Mouse (Mus musculus): ENCODE data around the gene Gstp3. TPM values are rescaled to one million over a fixed set of nuclear protein-coding genes. Genes with fewer than 3 reads are reported as not detected.

Gene Gstp3
- polyA plus RNA-seq, 1 experiment = not detected

- peaks cover 22% of the 10 kb centered on the region for H3K4me1 ChIP-seq (ENCODE audit: control insufficient read depth, insufficient read depth, low read length)
- TF ChIP-seq CTCF (IDR thresholded peaks at IDR 0.05; ENCODE audit: insufficient read depth, low read depth, low read length) (no peak), POLR2A (IDR thresholded peaks at IDR 0.05; ENCODE audit: insufficient read depth, low read depth, low read length) (no peak)
- H3K4me3 ChIP-seq (ENCODE audit: insufficient read depth, low read depth, low read length) = no peak overlapping the region
- whole genome bisulfite sequencing = 78% methylated on average over 3 of the region's 3 CpGs
- H3K27ac ChIP-seq (ENCODE audit: insufficient read depth, low read depth, low read length) = no peak overlapping the region
Measured at GRCm38 (mm10) chr19:4094348-4094747, 35.0 kb upstream of the Gstp3 start.

- Histone ChIP-seq H3K27ac (ENCODE audit: insufficient read depth, low read depth, low read length) (no peak overlapping the region), H3K4me3 (ENCODE audit: insufficient read depth, low read depth, low read length) (no peak overlapping the region), H3K4me1 (ENCODE audit: control insufficient read depth, insufficient read depth, low read length) (peaks cover 20% of the 10 kb centered on the region)
- 62% methylated on average over 7 of the region's 7 CpGs for WGBS
- TF ChIP-seq CTCF (IDR thresholded peaks at IDR 0.05; ENCODE audit: insufficient read depth, low read depth, low read length) (no peak), POLR2A (IDR thresholded peaks at IDR 0.05; ENCODE audit: insufficient read depth, low read depth, low read length) (no peak)
Measured at GRCm38 (mm10) chr19:4093772-4094171, 34.4 kb upstream of the Gstp3 start.

- TF ChIP-seq CTCF (IDR thresholded peaks at IDR 0.05; ENCODE audit: insufficient read depth, low read depth, low read length) (no peak), POLR2A (IDR thresholded peaks at IDR 0.05; ENCODE audit: insufficient read depth, low read depth, low read length) (no peak)
- Histone ChIP-seq H3K27ac (ENCODE audit: insufficient read depth, low read depth, low read length) (no peak overlapping the region), H3K4me1 (ENCODE audit: control insufficient read depth, insufficient read depth, low read length) (peaks cover 12% of the 10 kb centered on the region), H3K4me3 (ENCODE audit: insufficient read depth, low read depth, low read length) (no peak overlapping the region)
- WGBS = 90% methylated on average over 3 of the region's 3 CpGs
Measured at GRCm38 (mm10) chr19:4092750-4093149, 33.4 kb upstream of the Gstp3 start.

GRCm38 (mm10) chr19:4091383-4091782 lies 32.0 kb upstream of the Gstp3 start:
- H3K4me3 ChIP-seq (ENCODE audit: insufficient read depth, low read depth, low read length) = no peak overlapping the region
- no peak for TF ChIP-seq POLR2A (IDR thresholded peaks at IDR 0.05; ENCODE audit: insufficient read depth, low read depth, low read length)
- H3K27ac ChIP-seq (ENCODE audit: insufficient read depth, low read depth, low read length) = no peak overlapping the region
- H3K4me1 ChIP-seq (ENCODE audit: control insufficient read depth, insufficient read depth, low read length) = peaks cover 6% of the 10 kb centered on the region
- 75% methylated on average over 2 of the region's 2 CpGs for WGBS

- 91% methylated on average over 3 of the region's 3 CpGs for WGBS
- no peak for TF ChIP-seq CTCF (IDR thresholded peaks at IDR 0.05; ENCODE audit: insufficient read depth, low read depth, low read length)
- TF ChIP-seq POLR2A (IDR thresholded peaks at IDR 0.05; ENCODE audit: insufficient read depth, low read depth, low read length) = no peak
Measured at GRCm38 (mm10) chr19:4090446-4090845, 31.1 kb upstream of the Gstp3 start.

GRCm38 (mm10) chr19:4089128-4089527 lies 29.8 kb upstream of the Gstp3 start:
- H3K27ac ChIP-seq (ENCODE audit: insufficient read depth, low read depth, low read length) = no peak overlapping the region
- TF ChIP-seq POLR2A (IDR thresholded peaks at IDR 0.05; ENCODE audit: insufficient read depth, low read depth, low read length) (no peak), CTCF (IDR thresholded peaks at IDR 0.05; ENCODE audit: insufficient read depth, low read depth, low read length) (no peak)
- peaks cover 5% of the 10 kb centered on the region for H3K4me1 ChIP-seq (ENCODE audit: control insufficient read depth, insufficient read depth, low read length)
- no peak overlapping the region for H3K4me3 ChIP-seq (ENCODE audit: insufficient read depth, low read depth, low read length)
- 19% methylated on average over 6 of the region's 6 CpGs for WGBS

More at GRCm38 (mm10) chr19:4090446-4090845, 31.1 kb upstream of the Gstp3 start:
- Histone ChIP-seq H3K4me3 (ENCODE audit: insufficient read depth, low read depth, low read length) (no peak overlapping the region), H3K27ac (ENCODE audit: insufficient read depth, low read depth, low read length) (no peak overlapping the region), H3K4me1 (ENCODE audit: control insufficient read depth, insufficient read depth, low read length) (peaks cover 5% of the 10 kb centered on the region)

GRCm38 (mm10) chr19:4088146-4088545 lies 28.8 kb upstream of the Gstp3 start:
- Histone ChIP-seq H3K27ac (ENCODE audit: insufficient read depth, low read depth, low read length) (no peak overlapping the region), H3K4me3 (ENCODE audit: insufficient read depth, low read depth, low read length) (no peak overlapping the region), H3K4me1 (ENCODE audit: control insufficient read depth, insufficient read depth, low read length) (peaks cover 5% of the 10 kb centered on the region)
- WGBS = 61% methylated on average over 5 of the region's 5 CpGs
- TF ChIP-seq CTCF (IDR thresholded peaks at IDR 0.05; ENCODE audit: insufficient read depth, low read depth, low read length) = no peak
- no peak for TF ChIP-seq POLR2A (IDR thresholded peaks at IDR 0.05; ENCODE audit: insufficient read depth, low read depth, low read length)

- peaks cover 5% of the 10 kb centered on the region for H3K4me1 ChIP-seq (ENCODE audit: control insufficient read depth, insufficient read depth, low read length)
- no peak for TF ChIP-seq POLR2A (IDR thresholded peaks at IDR 0.05; ENCODE audit: insufficient read depth, low read depth, low read length)
- no peak for TF ChIP-seq CTCF (IDR thresholded peaks at IDR 0.05; ENCODE audit: insufficient read depth, low read depth, low read length)
- no peak overlapping the region for H3K4me3 ChIP-seq (ENCODE audit: insufficient read depth, low read depth, low read length)
- H3K27ac ChIP-seq (ENCODE audit: insufficient read depth, low read depth, low read length) = no peak overlapping the region
- WGBS = 87% methylated on average over 5 of the region's 5 CpGs
Measured at GRCm38 (mm10) chr19:4087090-4087489, 27.7 kb upstream of the Gstp3 start.

GRCm38 (mm10) chr19:4086156-4086555 lies 26.8 kb upstream of the Gstp3 start:
- Histone ChIP-seq H3K27ac (ENCODE audit: insufficient read depth, low read depth, low read length) (no peak overlapping the region), H3K4me1 (ENCODE audit: control insufficient read depth, insufficient read depth, low read length) (peaks cover 5% of the 10 kb centered on the region), H3K4me3 (ENCODE audit: insufficient read depth, low read depth, low read length) (no peak overlapping the region)
- TF ChIP-seq CTCF (IDR thresholded peaks at IDR 0.05; ENCODE audit: insufficient read depth, low read depth, low read length) = no peak
- TF ChIP-seq POLR2A (IDR thresholded peaks at IDR 0.05; ENCODE audit: insufficient read depth, low read depth, low read length) = no peak
- 95% methylated on average over 15 of the region's 15 CpGs for WGBS

GRCm38 (mm10) chr19:4084984-4085383 lies 25.6 kb upstream of the Gstp3 start:
- TF ChIP-seq POLR2A (IDR thresholded peaks at IDR 0.05; ENCODE audit: insufficient read depth, low read depth, low read length) (no peak), CTCF (IDR thresholded peaks at IDR 0.05; ENCODE audit: insufficient read depth, low read depth, low read length) (no peak)
- Histone ChIP-seq H3K4me1 (ENCODE audit: control insufficient read depth, insufficient read depth, low read length) (peaks cover 5% of the 10 kb centered on the region), H3K27ac (ENCODE audit: insufficient read depth, low read depth, low read length) (no peak overlapping the region), H3K4me3 (ENCODE audit: insufficient read depth, low read depth, low read length) (no peak overlapping the region)
- 87% methylated on average over 1 of the region's 1 CpGs for WGBS
